Mouse (Mus musculus) embryonic fibroblast, embryonic 13.5 days (primary cell): ENCODE measurements around the gene Gm49027.

Experiments used
- CTCF ChIP-seq: IDR thresholded peaks from 2 replicates; pipeline ENCODE4 v1.5.1; 2011; ENCODE audit warnings: mild to moderate bottlenecking, control low read depth, low read length, moderate library complexity, borderline replicate concordance; ENCODE audit not compliant: insufficient read depth
- POLR2A ChIP-seq: IDR thresholded peaks from 2 replicates; pipeline ENCODE4 v1.6.1; 2011; ENCODE audit warnings: low read depth, mild to moderate bottlenecking, control low read depth, low read length, moderate library complexity

DNA sequence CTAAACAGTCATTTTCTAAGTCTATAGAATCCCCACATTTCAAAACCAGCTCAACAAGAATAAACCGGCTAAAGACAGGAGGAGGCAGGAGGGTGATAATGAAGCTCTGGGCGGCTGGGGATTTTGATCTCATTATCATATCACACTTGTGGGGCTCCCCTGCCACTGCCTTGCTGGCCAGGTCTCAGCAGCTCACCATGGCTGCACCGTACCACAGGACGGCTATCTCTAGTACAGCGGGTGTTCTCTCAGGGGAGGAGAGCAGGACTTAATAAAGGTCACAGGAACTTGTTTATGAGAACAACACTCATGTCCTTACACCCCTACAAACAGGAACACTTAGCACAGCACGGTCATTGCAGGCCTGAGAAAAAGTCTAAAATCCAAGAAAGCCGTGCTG lies 30.4 kb upstream of the Gm49027 start:
- no peak for TF ChIP-seq CTCF
- TF ChIP-seq POLR2A, result no peak
